Mouse (Mus musculus) hindbrain, embryonic 13.5 days (tissue): ENCODE measurements around the gene Cabin1. TPM values are rescaled to one million over a fixed set of nuclear protein-coding genes. Genes with fewer than 3 reads are reported as not detected.

ENCODE experiments used
- ATAC-seq: fragments of 200-750 bp; cut with Nextera tagmentation; 2 replicates; pipeline ENCODE4 v1.8.0; 2017; ENCODE audit warnings: moderate TSS enrichment; ENCODE audit not compliant: low FRiP score
- H3K27ac ChIP-seq: fragments of 300-500 bp; sonication (generic); 2 replicates; pipeline ENCODE4 v1.5.1; 2015; ENCODE audit warnings: inconsistent platforms, mild to moderate bottlenecking, moderate library complexity
- H3K27me3 ChIP-seq: fragments of 300-500 bp; sonication (generic); 2 replicates; pipeline ENCODE4 v1.6.1; 2015; ENCODE audit warnings: mild to moderate bottlenecking, inconsistent platforms
- H3K36me3 ChIP-seq: fragments of 300-500 bp; sonication (generic); 2 replicates; pipeline ENCODE4 v1.6.1; 2015; ENCODE audit warnings: mild to moderate bottlenecking, inconsistent platforms
- H3K4me1 ChIP-seq: fragments of 300-500 bp; sonication (generic); replicated peaks from 2 replicates; pipeline ENCODE4 v1.6.1; 2015; ENCODE audit warnings: inconsistent platforms
- H3K4me2 ChIP-seq: fragments of 300-500 bp; sonication (generic); 2 replicates; pipeline ENCODE4 v1.6.1; 2015; ENCODE audit warnings: inconsistent platforms, mild to moderate bottlenecking, moderate library complexity
- H3K4me3 ChIP-seq: fragments of 300-500 bp; sonication (generic); 2 replicates; pipeline ENCODE4 v1.5.1; 2015; ENCODE audit warnings: mild to moderate bottlenecking, inconsistent platforms
- H3K9ac ChIP-seq: fragments of 300-500 bp; sonication (generic); 2 replicates; pipeline ENCODE4 v1.6.1; 2015; ENCODE audit warnings: mild to moderate bottlenecking, inconsistent platforms
- H3K9me3 ChIP-seq: fragments of 300-500 bp; sonication (generic); 2 replicates; pipeline ENCODE4 v1.6.1; 2016; ENCODE audit warnings: inconsistent platforms
- WGBS: fragments of 180-500 bp; shearing (Covaris S2); methylation state at CpG from one replicate; pipeline ENCODE4 v1.1.7; 2015; 5-methylcytosine and 5-hydroxymethylcytosine counted together
- polyA plus RNA-seq: library from polyadenylated mRNA; unstranded; fragments of >200 nt; fragmentation: Nextera tagmentation; extraction: Ambion mirVana; gene quantifications from 2 replicates; pipeline ENCODE4 v1.2.1, GENCODE M21; 2015

Cabin1 gene
- polyA plus RNA-seq, 1 experiment from 2014 or later, result 39.5 TPM

GRCm38 (mm10) chr10:75669936-75670335, 94.2 kb downstream of the Cabin1 start:
- H3K4me1 ChIP-seq, result peaks cover 35% of the 10 kb centered on the region
- WGBS, result 100% methylated on average over 1 of the region's 1 CpGs
- peaks cover 35% of the 10 kb centered on the region for H3K36me3 ChIP-seq
- no peak overlapping the region for H3K4me2 ChIP-seq
- H3K9ac ChIP-seq, result no peak overlapping the region
- ATAC-seq, result no peak
- no peak overlapping the region for H3K27ac ChIP-seq
- H3K9me3 ChIP-seq, result no peaks in the 10 kb centered on the region
- peaks cover 29% of the 10 kb centered on the region for H3K27me3 ChIP-seq
- H3K4me3 ChIP-seq, result no peak overlapping the region

- peaks cover 35% of the 10 kb centered on the region for H3K36me3 ChIP-seq
- peak; percentile 70 for ATAC-seq
- under 1% methylated on average over 23 of the region's 23 CpGs for WGBS
- H3K27ac ChIP-seq, result peak overlapping the region; percentile 78
- H3K4me2 ChIP-seq, result peak overlapping the region; percentile 96
- H3K9ac ChIP-seq, result peak overlapping the region; percentile 79
- H3K4me3 ChIP-seq, result peak overlapping the region; percentile 52
- no peaks in the 10 kb centered on the region for H3K9me3 ChIP-seq
- H3K27me3 ChIP-seq, result peaks cover 29% of the 10 kb centered on the region
- H3K4me1 ChIP-seq, result peaks cover 35% of the 10 kb centered on the region
Observed at GRCm38 (mm10) chr10:75667911-75668270, 96.2 kb downstream of the Cabin1 start.

- ATAC-seq, result peak; percentile 55
- Histone ChIP-seq H3K4me3 (peak overlapping the region; percentile 52), H3K4me1 (peaks cover 37% of the 10 kb centered on the region), H3K9me3 (no peaks in the 10 kb centered on the region), H3K36me3 (peaks cover 40% of the 10 kb centered on the region), H3K27me3 (peaks cover 29% of the 10 kb centered on the region), H3K9ac (peak overlapping the region; percentile 79), H3K27ac (peak overlapping the region; percentile 78), H3K4me2 (peak overlapping the region; percentile 96)
- under 1% methylated on average over 62 of the region's 63 CpGs for WGBS
Observed at GRCm38 (mm10) chr10:75667115-75667910, 96.8 kb downstream of the Cabin1 start.

GRCm38 (mm10) chr10:75666451-75667030, 97.6 kb downstream of the Cabin1 start:
- peak overlapping the region; percentile 96 for H3K4me2 ChIP-seq
- H3K4me3 ChIP-seq, result peak overlapping the region; percentile 52
- no peak; the same call in 1 of the 2 replicates for ATAC-seq
- 22% methylated on average over 4 of the region's 4 CpGs for WGBS
- H3K27ac ChIP-seq, result peak overlapping the region; percentile 78
- H3K9ac ChIP-seq, result peak overlapping the region; percentile 79
- peaks cover 29% of the 10 kb centered on the region for H3K27me3 ChIP-seq
- H3K9me3 ChIP-seq, result no peaks in the 10 kb centered on the region
- peaks cover 47% of the 10 kb centered on the region for H3K36me3 ChIP-seq
- peaks cover 45% of the 10 kb centered on the region for H3K4me1 ChIP-seq

GRCm38 (mm10) chr10:75664673-75665270, 99.4 kb downstream of the Cabin1 start:
- no peak for ATAC-seq
- Histone ChIP-seq H3K9ac (no peak overlapping the region), H3K4me2 (no peak overlapping the region), H3K4me3 (no peak overlapping the region), H3K4me1 (peaks cover 52% of the 10 kb centered on the region), H3K9me3 (no peaks in the 10 kb centered on the region), H3K27ac (no peak overlapping the region), H3K36me3 (peaks cover 42% of the 10 kb centered on the region), H3K27me3 (peaks cover 22% of the 10 kb centered on the region)
- WGBS, result 91% methylated on average over 6 of the region's 6 CpGs

- WGBS, result 87% methylated on average over 4 of the region's 4 CpGs
- H3K27ac ChIP-seq, result 0 out of 2 replicates have a peak overlapping the region, but pooled peaks have one; percentile 45
Observed at GRCm38 (mm10) chr10:75662575-75662974, 101.6 kb downstream of the Cabin1 start.

GRCm38 (mm10) chr10:75661876-75662275, 102.3 kb downstream of the Cabin1 start:
- Histone ChIP-seq H3K27me3 (no peaks in the 10 kb centered on the region), H3K4me3 (no peak overlapping the region), H3K27ac (peak overlapping the region; percentile 45; the same call in 1 of the 2 replicates), H3K4me2 (no peak overlapping the region), H3K9me3 (no peaks in the 10 kb centered on the region), H3K4me1 (peaks cover 35% of the 10 kb centered on the region), H3K9ac (peak overlapping the region; percentile 24; the same call in 1 of the 2 replicates), H3K36me3 (peaks cover 65% of the 10 kb centered on the region)
- 72% methylated on average over 3 of the region's 3 CpGs for WGBS
- ATAC-seq, result no peak

More at GRCm38 (mm10) chr10:75662575-75662974, 101.6 kb downstream of the Cabin1 start:
- Histone ChIP-seq H3K9me3 (no peaks in the 10 kb centered on the region), H3K36me3 (peaks cover 58% of the 10 kb centered on the region), H3K4me2 (no peak overlapping the region), H3K4me3 (no peak overlapping the region), H3K9ac (no peak overlapping the region), H3K4me1 (peaks cover 42% of the 10 kb centered on the region), H3K27me3 (no peaks in the 10 kb centered on the region)
- ATAC-seq, result no peak

- H3K27ac ChIP-seq, result peak overlapping the region; percentile 45
- ATAC-seq, result no peak
- H3K36me3 ChIP-seq, result peaks cover 70% of the 10 kb centered on the region
- no peak overlapping the region for H3K4me2 ChIP-seq
- H3K27me3 ChIP-seq, result no peaks in the 10 kb centered on the region
- H3K4me3 ChIP-seq, result no peak overlapping the region
- no peaks in the 10 kb centered on the region for H3K9me3 ChIP-seq
- WGBS, result 76% methylated on average over 6 of the region's 6 CpGs
- no peak overlapping the region for H3K9ac ChIP-seq
- peaks cover 30% of the 10 kb centered on the region for H3K4me1 ChIP-seq
Observed at GRCm38 (mm10) chr10:75661381-75661780, 102.8 kb downstream of the Cabin1 start.

GRCm38 (mm10) chr10:75657772-75658171, 106.4 kb downstream of the Cabin1 start:
- no peaks in the 10 kb centered on the region for H3K27me3 ChIP-seq
- H3K36me3 ChIP-seq, result peaks cover 90% of the 10 kb centered on the region
- peaks cover 17% of the 10 kb centered on the region for H3K4me1 ChIP-seq
- ATAC-seq, result no peak
- 98% methylated on average over 7 of the region's 7 CpGs for WGBS
- H3K4me2 ChIP-seq, result no peak overlapping the region
- H3K9me3 ChIP-seq, result no peaks in the 10 kb centered on the region
- no peak overlapping the region for H3K9ac ChIP-seq
- H3K4me3 ChIP-seq, result no peak overlapping the region
- no peak overlapping the region for H3K27ac ChIP-seq

- 91% methylated on average over 5 of the region's 5 CpGs for WGBS
- Histone ChIP-seq H3K36me3 (peaks cover 90% of the 10 kb centered on the region), H3K4me2 (no peak overlapping the region), H3K27me3 (no peaks in the 10 kb centered on the region), H3K4me1 (peaks cover 14% of the 10 kb centered on the region), H3K27ac (no peak overlapping the region), H3K4me3 (no peak overlapping the region), H3K9me3 (no peaks in the 10 kb centered on the region), H3K9ac (no peak overlapping the region)
- ATAC-seq, result no peak
Observed at GRCm38 (mm10) chr10:75657165-75657564, 107.0 kb downstream of the Cabin1 start.

GRCm38 (mm10) chr10:75654053-75654452, 110.1 kb downstream of the Cabin1 start:
- Histone ChIP-seq H3K9ac (no peak overlapping the region), H3K27me3 (no peaks in the 10 kb centered on the region), H3K4me2 (no peak overlapping the region), H3K36me3 (peaks cover 99% of the 10 kb centered on the region), H3K4me3 (no peak overlapping the region), H3K4me1 (no peaks in the 10 kb centered on the region), H3K9me3 (no peaks in the 10 kb centered on the region), H3K27ac (no peak overlapping the region)
- WGBS, result 93% methylated on average over 4 of the region's 4 CpGs
- ATAC-seq, result no peak

GRCm38 (mm10) chr10:75651381-75652068, 112.6 kb downstream of the Cabin1 start:
- Histone ChIP-seq H3K4me1 (no peaks in the 10 kb centered on the region), H3K27me3 (no peaks in the 10 kb centered on the region), H3K9ac (no peak overlapping the region), H3K4me2 (no peak overlapping the region), H3K9me3 (no peaks in the 10 kb centered on the region), H3K36me3 (peaks cover 96% of the 10 kb centered on the region), H3K27ac (no peak overlapping the region), H3K4me3 (no peak overlapping the region)
- WGBS, result 93% methylated on average over 16 of the region's 16 CpGs
- ATAC-seq, result no peak
